Comparison of ENCODE assay signal across 8 mouse cellular contexts in the genomic region with DNA sequence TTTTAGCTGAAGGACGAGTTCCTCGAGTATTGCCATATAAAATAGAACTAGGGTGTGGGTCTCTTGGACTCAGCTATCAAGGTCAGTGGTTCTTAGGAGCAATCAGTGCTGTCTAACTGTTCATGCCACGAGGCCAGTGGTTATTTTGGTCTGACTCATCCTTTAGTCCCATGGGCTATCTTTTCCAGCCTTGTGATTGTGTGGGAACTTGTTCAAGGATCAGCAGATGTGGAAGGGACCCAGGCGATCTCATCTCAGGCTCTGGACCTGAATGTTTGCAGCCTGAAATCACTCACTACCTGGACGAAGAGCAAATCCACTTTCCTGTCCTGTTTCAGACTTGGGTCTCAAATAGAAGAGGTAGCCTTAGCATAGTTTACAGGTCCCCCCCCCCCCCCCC. TPM values are rescaled to one million over a fixed set of nuclear protein-coding genes. Genes with fewer than 3 reads are reported as not detected.
DNase-seq lines count a peak whose midpoint lies in the region; ATAC-seq and TF ChIP-seq lines count a peak whose summit lies in the region.

No protein-coding gene starts in this region.

- no peaks in the 10 kb centered on the region for H3K9me3 ChIP-seq in neural tube, embryonic 11.5 days (ENCODE audit: control insufficient read depth, low read length)
- no peaks in the 10 kb centered on the region for H3K9me3 ChIP-seq in embryonic facial prominence, embryonic 11.5 days (replicated peaks; ENCODE audit: control insufficient read depth, low read length)
- H3K9me3 ChIP-seq in heart, postnatal 0 days (replicated peaks; ENCODE audit: control insufficient read depth, low read length): no peaks in the 10 kb centered on the region
- no peaks in the 10 kb centered on the region for H3K9me3 ChIP-seq in midbrain, embryonic 11.5 days (ENCODE audit: control insufficient read depth, low read length)

- no peaks in the 10 kb centered on the region for H3K4me1 ChIP-seq in neural tube, embryonic 11.5 days (ENCODE audit: control insufficient read depth, insufficient read depth, low read length)
- H3K4me1 ChIP-seq in embryonic facial prominence, embryonic 11.5 days (ENCODE audit: control insufficient read depth, insufficient read depth, low read length): no peaks in the 10 kb centered on the region
- H3K4me1 ChIP-seq in heart, postnatal 0 days (ENCODE audit: control insufficient read depth, insufficient read depth): no peaks in the 10 kb centered on the region
- H3K4me1 ChIP-seq in midbrain, embryonic 11.5 days (ENCODE audit: control insufficient read depth, insufficient read depth, low read length): peaks cover 6% of the 10 kb centered on the region; the same call in 1 of the 2 replicates

- DNase-seq in neural tube, embryonic 11.5 days (ENCODE audit: low spot score): no peak
- no peak for DNase-seq in neural tube, embryonic 10.5 days (ENCODE audit: extremely low spot score, low spot score)
- DNase-seq in embryonic facial prominence, embryonic 11.5 days (ENCODE audit: low spot score): no peak
- DNase-seq in heart, postnatal 0 days (ENCODE audit: low spot score): peak; percentile 11
- peak; percentile 89 for DNase-seq in midbrain, embryonic 11.5 days (ENCODE audit: low spot score, missing footprints)
- no peak for DNase-seq in T-cell, adult 2 months (ENCODE audit: low spot score)
- DNase-seq in natural killer cell, adult 2 months (ENCODE audit: low spot score in 2 of 2): no peak
- DNase-seq in yolk sac, embryonic 10.5 days (ENCODE audit: low spot score): no peak

- peak overlapping the region; percentile 56 for H3K4me2 ChIP-seq in neural tube, embryonic 11.5 days (ENCODE audit: low read depth)
- peak overlapping the region; percentile 60 for H3K4me2 ChIP-seq in embryonic facial prominence, embryonic 11.5 days (ENCODE audit: low read depth, low read length)
- H3K4me2 ChIP-seq in heart, postnatal 0 days (ENCODE audit: low read depth, low read length): peak overlapping the region; percentile 55
- peak overlapping the region; percentile 49 for H3K4me2 ChIP-seq in midbrain, embryonic 11.5 days

- TF ChIP-seq EP300 in heart, postnatal 0 days (IDR thresholded peaks at IDR 0.05; ENCODE audit: low read depth): no peak

- no peaks in the 10 kb centered on the region for H3K27me3 ChIP-seq in neural tube, embryonic 11.5 days (ENCODE audit: control insufficient read depth, insufficient read depth, low read length)
- H3K27me3 ChIP-seq in embryonic facial prominence, embryonic 11.5 days (ENCODE audit: control insufficient read depth, insufficient read depth, low read length): no peaks in the 10 kb centered on the region
- H3K27me3 ChIP-seq in heart, postnatal 0 days (ENCODE audit: control insufficient read depth, insufficient read depth, low read length): no peaks in the 10 kb centered on the region
- H3K27me3 ChIP-seq in midbrain, embryonic 11.5 days (ENCODE audit: control insufficient read depth, insufficient read depth, low read length): peaks cover 3% of the 10 kb centered on the region; the same call in 1 of the 2 replicates

- 79% methylated on average over 5 of the region's 5 CpGs for WGBS in neural tube, embryonic 11.5 days
- WGBS in embryonic facial prominence, embryonic 11.5 days: 69% methylated on average over 5 of the region's 5 CpGs
- 40% methylated on average over 5 of the region's 5 CpGs for WGBS in heart, postnatal 0 days
- WGBS in midbrain, embryonic 11.5 days: 73% methylated on average over 5 of the region's 5 CpGs

- ATAC-seq in neural tube, embryonic 11.5 days (ENCODE audit: insufficient read depth, low FRiP score, low TSS enrichment): no peak
- ATAC-seq in embryonic facial prominence, embryonic 11.5 days (replicated peaks; ENCODE audit: insufficient number of reproducible peaks, low FRiP score, low TSS enrichment, low read depth): no peak
- ATAC-seq in heart, postnatal 0 days (ENCODE audit: insufficient read depth, low read depth): no peak
- peak; percentile 0; the same call in 1 of the 2 replicates for ATAC-seq in midbrain, embryonic 11.5 days (ENCODE audit: low FRiP score)

- H3K4me3 ChIP-seq in neural tube, embryonic 11.5 days (ENCODE audit: low read depth, low read length): peak overlapping the region; percentile 61
- peak overlapping the region; percentile 55 for H3K4me3 ChIP-seq in embryonic facial prominence, embryonic 11.5 days (ENCODE audit: low read depth, low read length)
- H3K4me3 ChIP-seq in heart, postnatal 0 days (ENCODE audit: low read depth, low read length): peak overlapping the region; percentile 50
- H3K4me3 ChIP-seq in midbrain, embryonic 11.5 days (ENCODE audit: low read depth, low read length): peak overlapping the region; percentile 55

- no peaks in the 10 kb centered on the region for H3K36me3 ChIP-seq in neural tube, embryonic 11.5 days (ENCODE audit: control insufficient read depth, insufficient read depth, low read length)
- H3K36me3 ChIP-seq in embryonic facial prominence, embryonic 11.5 days (replicated peaks; ENCODE audit: control insufficient read depth, insufficient read depth, low read depth, low read length): no peaks in the 10 kb centered on the region
- peaks cover 10% of the 10 kb centered on the region; the same call in 1 of the 2 replicates for H3K36me3 ChIP-seq in heart, postnatal 0 days (replicated peaks; ENCODE audit: control insufficient read depth, insufficient read depth, low read length)
- H3K36me3 ChIP-seq in midbrain, embryonic 11.5 days (ENCODE audit: control insufficient read depth, insufficient read depth, low read length): no peaks in the 10 kb centered on the region

- peak overlapping the region; percentile 82 for H3K9ac ChIP-seq in neural tube, embryonic 11.5 days (ENCODE audit: low read length)
- peak overlapping the region; percentile 87 for H3K9ac ChIP-seq in embryonic facial prominence, embryonic 11.5 days (replicated peaks; ENCODE audit: low read length)
- H3K9ac ChIP-seq in heart, postnatal 0 days (replicated peaks; ENCODE audit: low read depth, low read length): peak overlapping the region; percentile 58
- peak overlapping the region; percentile 88 for H3K9ac ChIP-seq in midbrain, embryonic 11.5 days (ENCODE audit: low read length)

- peak overlapping the region; percentile 98 for H3K27ac ChIP-seq in neural tube, embryonic 11.5 days (ENCODE audit: low read depth, low read length)
- peak overlapping the region; percentile 62 for H3K27ac ChIP-seq in embryonic facial prominence, embryonic 11.5 days (replicated peaks; ENCODE audit: low read depth, low read length)
- peak overlapping the region; percentile 95 for H3K27ac ChIP-seq in heart, postnatal 0 days (ENCODE audit: low read depth)
- H3K27ac ChIP-seq in midbrain, embryonic 11.5 days (ENCODE audit: low read depth, low read length): no peak overlapping the region

- TF ChIP-seq CTCF in heart, postnatal 0 days (IDR thresholded peaks at IDR 0.05; ENCODE audit: low read depth): no peak

RNA-seq across cellular contexts. Expression of a gene that starts 34.9 kb away (rescaled TPM):
- 16.6 and 18.1 TPM in 2 replicates for polyA plus RNA-seq in neural tube, embryonic 11.5 days (2014; fragmentation: Nextera tagmentation; extraction: Ambion mirVana)
- polyA plus RNA-seq in embryonic facial prominence, embryonic 11.5 days (2014; fragmentation: Nextera tagmentation; extraction: Ambion mirVana): 11.5 and 12.5 TPM in 2 replicates
- 70.8 and 75.8 TPM in 2 replicates for total RNA-seq in heart, postnatal 0 days (2014; rRNA removed; ENCODE audit: low replicate concordance)
- 30.0 and 30.8 TPM in 2 replicates for polyA plus RNA-seq in heart, postnatal 0 days (2015; fragmentation: Nextera tagmentation; extraction: Ambion mirVana)
- 9.0 and 10.9 TPM in 2 replicates for polyA plus RNA-seq in midbrain, embryonic 11.5 days (2014; fragmentation: Nextera tagmentation; extraction: Ambion mirVana)

Comparison
In these comparisons a context has a peak if more than half of its experiments do, and no peak if none do; other contexts are left out.
1. DNase-seq: peak in heart, postnatal 0 days (single experiment) and midbrain, embryonic 11.5 days (single experiment); none in neural tube, embryonic 11.5 days (single experiment), neural tube, embryonic 10.5 days (single experiment), embryonic facial prominence, embryonic 11.5 days (single experiment), T-cell, adult 2 months (single experiment), natural killer cell, adult 2 months (0 of 2) and yolk sac, embryonic 10.5 days (single experiment).
2. Peak in every context shown above with its lines, with median percentiles within 50 percentile points of each other: H3K4me2 ChIP-seq, H3K4me3 ChIP-seq and H3K9ac ChIP-seq.